Mouse (Mus musculus) kidney, adult 11 months (tissue): ENCODE results near the gene Gm17555.
"Not testable (repeated sequence)": the region's sequence is repeated elsewhere in the genome, so short reads cannot be mapped to it uniquely, and the experiment has no call there.

Source experiments
- DNase-seq: peaks from one replicate; pipeline ENCODE4 v3.0.0; 2022

Gene Gm17555

DNA sequence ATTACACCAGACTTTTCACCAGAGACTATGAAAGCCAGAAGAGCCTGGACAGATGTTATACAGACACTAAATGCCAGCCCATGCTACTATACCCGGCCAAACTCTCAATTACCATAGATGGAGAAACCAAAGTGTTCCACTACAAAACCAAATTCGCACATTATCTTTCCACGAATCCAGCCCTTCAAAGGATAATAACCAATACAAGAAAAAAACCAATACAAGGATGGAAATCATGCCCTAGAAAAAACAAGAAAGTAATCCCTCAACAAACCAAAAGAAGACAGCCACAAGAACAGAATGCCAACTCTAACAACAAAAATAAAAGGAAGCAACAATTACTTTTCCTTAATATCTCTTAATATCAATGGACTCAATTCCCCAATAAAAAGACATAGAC lies at the start of gene Gm17555:
Gm17555 (plus strand) TSS at position 301 of the 400 bp plus-strand sequence.
- DNase-seq, result not testable (repeated sequence)

DNA sequence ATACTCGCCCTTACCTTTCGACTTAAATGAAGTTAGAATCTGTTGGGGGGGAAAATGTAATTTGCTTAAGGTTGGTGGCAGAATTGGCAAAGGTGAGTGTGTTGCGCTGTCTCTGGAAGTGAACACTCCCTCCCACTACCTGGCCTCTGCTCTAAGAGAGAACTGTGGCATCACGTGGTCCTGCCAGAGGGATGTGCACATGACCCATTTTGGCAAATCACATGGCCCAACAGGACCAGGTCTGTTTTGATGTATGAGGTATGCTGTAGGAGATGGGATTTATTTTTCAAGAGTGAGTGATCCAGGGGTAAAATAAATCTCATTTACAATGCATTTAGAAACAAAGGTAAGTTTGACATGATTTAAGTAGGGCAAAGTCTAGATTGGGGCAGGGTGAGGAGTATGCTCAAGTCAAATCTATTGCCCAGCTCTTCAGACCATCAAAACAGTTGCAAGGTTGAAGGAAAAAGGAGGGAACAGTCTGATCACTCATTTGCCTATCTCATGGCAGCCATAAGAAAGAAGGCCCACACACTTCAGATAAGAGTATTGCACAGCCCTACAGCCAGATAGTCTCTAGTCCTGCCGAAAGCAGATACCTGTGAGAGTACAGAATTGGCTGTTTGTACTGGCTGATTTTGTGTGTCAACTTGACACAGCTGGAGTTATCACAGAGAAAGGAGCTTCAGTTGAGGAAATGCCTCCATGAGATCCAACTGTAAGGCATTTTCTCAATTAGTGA lies 49.5 kb upstream of the Gm17555 start:
- no peak for DNase-seq

DNA sequence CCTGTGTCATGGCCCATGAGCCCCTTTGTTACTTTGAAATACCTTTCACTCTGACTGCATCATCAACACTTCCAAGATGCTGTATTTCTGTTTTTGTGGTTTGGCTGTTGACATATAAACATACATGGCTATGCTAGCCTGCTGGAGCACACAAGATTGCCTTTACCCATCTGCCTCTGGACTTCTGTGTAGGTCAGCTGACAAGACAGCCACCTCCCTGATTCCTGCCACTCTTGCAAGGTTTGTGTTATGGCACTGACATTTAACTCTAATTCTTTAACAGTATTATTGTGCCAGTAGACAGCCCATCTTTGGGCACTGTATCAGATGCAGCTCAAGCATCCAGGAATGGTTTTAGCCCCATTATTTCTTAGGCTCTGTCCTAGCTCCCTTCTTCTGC lies 48.6 kb upstream of the Gm17555 start:
- no peak for DNase-seq

- DNase-seq, result no peak
These were observed 47.9 kb upstream of the Gm17555 start for GRCm38 (mm10) chr2:126166848-126167617.

- DNase-seq, result no peak
These were observed 43.5 kb upstream of the Gm17555 start for GRCm38 (mm10) chr2:126171427-126171826.

- no peak for DNase-seq
These were observed 23.6 kb upstream of the Gm17555 start for GRCm38 (mm10) chr2:126191306-126191705.

GRCm38 (mm10) chr2:126192129-126192528 lies 22.8 kb upstream of the Gm17555 start:
- DNase-seq, result no peak

DNA sequence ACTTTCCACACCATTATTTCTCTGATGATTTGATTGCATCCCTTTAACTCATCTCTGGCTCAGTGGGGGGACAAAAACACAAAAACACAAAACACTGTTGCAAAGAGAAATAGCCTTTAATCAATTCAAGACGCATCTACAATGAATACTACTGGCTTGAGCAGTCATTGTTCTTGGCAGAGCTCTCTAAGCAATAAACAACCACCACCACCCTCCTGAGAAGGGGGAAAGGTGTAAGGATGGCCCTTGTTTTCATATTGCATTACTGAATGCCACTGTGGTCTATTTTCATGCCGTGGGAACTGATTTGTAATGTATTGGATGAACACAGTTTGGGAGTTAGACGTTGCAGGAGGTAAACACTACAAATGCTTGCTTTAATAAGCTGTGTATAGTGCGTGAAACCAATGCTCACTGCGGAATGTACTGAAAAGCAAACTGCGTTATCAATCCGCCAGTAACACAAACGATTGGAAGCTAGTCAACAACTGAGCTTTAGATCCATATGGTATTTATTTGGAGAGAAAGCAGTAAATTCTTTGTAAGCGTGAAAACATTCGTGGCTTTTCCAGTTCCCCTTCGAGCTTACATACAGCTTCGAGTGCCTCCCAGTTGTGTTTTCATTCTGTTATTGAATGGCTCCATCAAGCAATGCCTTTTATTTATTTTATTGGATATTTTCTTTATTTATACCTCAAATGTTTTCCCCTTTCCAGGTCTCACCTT lies 19.1 kb upstream of the Gm17555 start:
- DNase-seq, result no peak

DNA sequence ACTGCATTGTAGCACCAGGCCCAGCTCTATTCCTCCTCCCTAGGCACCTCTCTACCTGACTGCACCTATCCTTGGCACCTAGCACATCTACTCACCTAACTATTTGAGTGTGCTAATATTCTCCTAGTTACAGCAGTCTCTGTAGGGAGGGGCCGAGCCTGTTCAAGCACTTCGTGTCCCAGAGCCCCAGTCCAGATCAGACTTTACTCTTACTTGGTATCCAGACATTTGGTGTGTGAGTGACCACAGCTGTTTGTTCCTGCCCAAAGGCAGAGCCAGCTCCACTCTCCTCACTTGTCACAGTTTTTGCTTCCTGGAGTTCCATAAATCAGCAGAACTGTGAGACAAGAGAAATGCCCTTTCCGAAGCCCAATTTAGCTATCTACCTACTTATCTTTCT lies 15.9 kb upstream of the Gm17555 start:
- DNase-seq, result no peak

- DNase-seq, result no peak
These were observed 3.8 kb upstream of the Gm17555 start for GRCm38 (mm10) chr2:126211011-126211680.

- DNase-seq, result no peak
These were observed 12.7 kb downstream of the Gm17555 start for GRCm38 (mm10) chr2:126227581-126227980.

GRCm38 (mm10) chr2:126231731-126232130 lies 16.8 kb downstream of the Gm17555 start:
- no peak for DNase-seq

- no peak for DNase-seq
These were observed 22.0 kb downstream of the Gm17555 start for GRCm38 (mm10) chr2:126236905-126237304.

DNA sequence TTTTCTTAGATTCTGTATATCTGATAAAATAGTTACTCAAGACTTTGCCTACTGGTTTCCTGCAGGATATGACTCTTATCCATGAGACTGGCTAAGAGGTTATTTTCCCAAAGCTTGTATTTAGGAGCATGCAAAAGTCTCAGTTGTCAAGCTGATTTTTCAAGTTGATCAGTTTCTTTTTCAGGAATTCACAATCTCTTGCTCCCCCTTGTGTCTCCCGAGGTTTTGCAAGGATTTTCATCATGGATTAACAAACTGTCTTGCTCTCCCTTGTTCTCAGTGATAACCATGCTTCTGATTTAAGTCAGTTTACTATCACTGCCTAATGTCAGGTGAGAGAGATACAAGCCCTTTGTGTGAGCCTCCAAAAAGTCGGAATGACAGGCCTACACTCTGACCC lies 30.5 kb downstream of the Gm17555 start:
- DNase-seq, result no peak

- DNase-seq, result no peak
These were observed 33.6 kb downstream of the Gm17555 start for GRCm38 (mm10) chr2:126248536-126248935.

DNA sequence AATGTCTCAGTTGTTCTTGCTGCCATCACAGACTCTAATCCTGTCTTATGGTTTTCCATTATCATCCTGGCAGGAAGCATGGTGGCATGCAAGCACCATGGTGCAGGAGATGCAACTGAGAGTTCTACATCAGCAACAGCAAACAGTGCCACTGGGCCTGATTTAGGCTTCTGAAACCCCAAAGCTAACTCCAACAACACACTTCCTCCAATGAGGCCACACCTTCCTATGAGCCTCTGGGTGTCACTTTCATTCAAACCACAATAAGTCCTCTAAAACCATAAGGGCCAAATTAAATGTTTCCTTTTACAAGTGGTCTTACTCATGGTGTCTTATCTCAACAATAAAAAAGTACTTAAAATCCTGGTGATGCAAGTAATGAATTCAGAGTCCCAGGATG lies 37.3 kb downstream of the Gm17555 start:
- no peak for DNase-seq
